Mouse (Mus musculus) induced T-regulatory cell, adult 2 months (primary cell): ENCODE data around the gene Olfr494.

ENCODE experiments used
- DNase-seq: peaks from one replicate; pipeline ENCODE4 v3.0.0-alpha.2; 2012; ENCODE audit warnings: low read depth

Olfr494 gene

GRCm38 (mm10) chr7:108365035-108365434, at the start of gene Olfr494:
TSS of gene Olfr494 (plus strand) at chr7:108365335.
- no peak for DNase-seq

GRCm38 (mm10) chr7:108323574-108323973, 41.6 kb upstream of the Olfr494 start, which contains the start of gene Olfr492:
TSS of gene Olfr492 (minus strand) at chr7:108323674.
- DNase-seq, result no peak

- no peak for DNase-seq
Measured at GRCm38 (mm10) chr7:108346879-108347278, 18.3 kb upstream of the Olfr494 start, which contains the start of gene Olfr493. TSS of gene Olfr493 (minus strand) at chr7:108346979.

- no peak for DNase-seq
Measured at GRCm38 (mm10) chr7:108392867-108393266, 27.7 kb downstream of the Olfr494 start, which contains the start of gene Olfr495. TSS of gene Olfr495 (plus strand) at chr7:108393167.
